In the genomic region with DNA sequence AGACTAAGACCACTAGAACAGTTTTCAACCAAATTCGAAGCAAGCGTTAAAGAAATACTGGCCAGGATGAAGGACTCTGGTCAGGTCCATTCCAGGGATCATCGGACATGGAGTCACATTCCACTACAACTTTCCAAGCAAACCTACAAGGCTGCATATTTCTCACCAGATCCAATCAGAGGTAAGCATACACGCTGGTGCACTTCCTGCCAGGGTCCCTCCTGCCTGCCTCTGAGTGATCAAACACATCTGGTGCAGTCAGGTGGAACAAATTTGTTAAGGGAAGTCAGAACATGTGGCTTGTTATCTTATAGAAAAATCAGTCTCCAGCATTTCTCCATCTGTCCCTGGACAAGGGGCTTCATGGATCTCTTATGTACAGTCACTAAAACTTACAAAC, we compare ENCODE assay signal across 23 mouse cellular contexts.
DNase-seq lines count a peak whose midpoint lies in the region; ATAC-seq and TF ChIP-seq lines count a peak whose summit lies in the region.
"Had no signal": no experiment of that assay in that cellular context is flagged by ENCODE, and none has a peak within 500 bp of the region (broad histone marks: within the 10 kb centered on the region; RNA-seq: fewer than 3 reads in every experiment).

No protein-coding gene starts in this region.

- TF ChIP-seq CTCF in MEL (IDR thresholded peaks at IDR 0.05 in 2 of 3, conservative IDR thresholded peaks at IDR 0.05 in 1 of 3; ENCODE audit: control insufficient read depth in 1 of 3, insufficient read depth in 1 of 3, low read depth in 2 of 3, low read length in 3 of 3, poor library complexity in 1 of 3, severe bottlenecking in 1 of 3), result no peak

- peaks cover 26% of the 10 kb centered on the region for H3K4me1 ChIP-seq in heart, embryonic 10.5 days
- peaks cover 21% of the 10 kb centered on the region for H3K4me1 ChIP-seq in kidney, embryonic 15.5 days
- peaks cover 3 to 23% of the 10 kb centered on the region in 2 experiments for H3K4me1 ChIP-seq in MEL (ENCODE audit: control insufficient read depth in 1 of 2, insufficient read depth in 2 of 2, low read length in 2 of 2)
- no peaks in the 10 kb centered on the region for H3K4me1 ChIP-seq in embryonic facial prominence, embryonic 14.5 days (ENCODE audit: control insufficient read depth, insufficient read depth, low read length)
- H3K4me1 ChIP-seq: hindbrain, embryonic 12.5 days; midbrain, embryonic 10.5 days had no signal

- TF ChIP-seq RAD21 in MEL (IDR thresholded peaks at IDR 0.05; ENCODE audit: low read depth, low read length), result no peak

- DNase-seq in heart, embryonic 10.5 days (ENCODE audit: low spot score), result peak; percentile 67
- no peak for DNase-seq in heart, postnatal 36 days
- DNase-seq in kidney, adult 11 months, result no peak
- DNase-seq in MEL (ENCODE audit: low read depth, low spot score), result peak; percentile 43
- DNase-seq in embryonic facial prominence, embryonic 14.5 days (ENCODE audit: low spot score), result no peak
- no peak for DNase-seq in testis, postnatal 10 days (ENCODE audit: low spot score)
- no peak for DNase-seq in spleen, postnatal 14 days (ENCODE audit: low spot score in 2 of 2)
- DNase-seq: cerebellum, adult 2 months; cerebellum, postnatal 36 days; gastrocnemius, postnatal 25 days; retina, postnatal 1 day; thymus, postnatal 14 days had no signal

- H3K4me3 ChIP-seq in heart, embryonic 10.5 days, result no peak overlapping the region
- no peak overlapping the region for H3K4me3 ChIP-seq in kidney, embryonic 15.5 days (replicated peaks)
- H3K4me3 ChIP-seq in MEL (ENCODE audit: control insufficient read depth in 1 of 2, insufficient read depth in 1 of 2, low read depth in 2 of 2, low read length in 2 of 2), result no peak overlapping the region
- H3K4me3 ChIP-seq in embryonic facial prominence, embryonic 14.5 days (ENCODE audit: low read depth, low read length), result no peak overlapping the region
- H3K4me3 ChIP-seq: erythroblast, embryonic 14.5 days; heart, embryonic 12.5 days; hindbrain, embryonic 12.5 days; limb, embryonic 12.5 days; liver, embryonic 12.5 days; lung, embryonic 15.5 days; midbrain, embryonic 10.5 days had no signal

- TF ChIP-seq EP300 in MEL (IDR thresholded peaks at IDR 0.05; ENCODE audit: low read depth in 1 of 2, low read length in 2 of 2), result peak; percentile 15 to 19; a peak in 1 of 4 replicates

- peaks cover 25% of the 10 kb centered on the region; the same call in 1 of the 2 replicates for H3K36me3 ChIP-seq in heart, embryonic 10.5 days
- H3K36me3 ChIP-seq in kidney, embryonic 15.5 days, result peaks cover 25% of the 10 kb centered on the region
- peaks cover 0 to 20% of the 10 kb centered on the region in 2 experiments; a peak in 3 of 4 replicates for H3K36me3 ChIP-seq in MEL (ENCODE audit: control insufficient read depth in 1 of 2, insufficient read depth in 2 of 2, low read length in 2 of 2)
- H3K36me3 ChIP-seq in embryonic facial prominence, embryonic 14.5 days (ENCODE audit: control insufficient read depth, insufficient read depth, low read length), result peaks cover 16% of the 10 kb centered on the region
- H3K36me3 ChIP-seq: hindbrain, embryonic 12.5 days; limb, embryonic 12.5 days; midbrain, embryonic 10.5 days had no signal

- H3K27me3 ChIP-seq in heart, embryonic 10.5 days (ENCODE audit: insufficient read depth, poor library complexity, severe bottlenecking), result no peaks in the 10 kb centered on the region
- no peaks in the 10 kb centered on the region for H3K27me3 ChIP-seq in kidney, embryonic 15.5 days
- no peaks in the 10 kb centered on the region for H3K27me3 ChIP-seq in MEL (ENCODE audit: control insufficient read depth in 1 of 2, insufficient read depth in 2 of 2, low read length in 2 of 2)
- H3K27me3 ChIP-seq in embryonic facial prominence, embryonic 14.5 days (replicated peaks; ENCODE audit: control insufficient read depth, insufficient read depth, low read length), result no peaks in the 10 kb centered on the region
- H3K27me3 ChIP-seq: heart, embryonic 12.5 days; hindbrain, embryonic 12.5 days; limb, embryonic 12.5 days; liver, embryonic 12.5 days; lung, embryonic 15.5 days had no signal

- intact Hi-C loops in heart, postnatal 36 days (cut with DNase I), result no loop called here

- WGBS in heart, embryonic 10.5 days, result 83% methylated on average over 4 of the region's 4 CpGs
- 45% methylated on average over 4 of the region's 4 CpGs for WGBS in kidney, embryonic 15.5 days
- 49% methylated on average over 4 of the region's 4 CpGs for WGBS in embryonic facial prominence, embryonic 14.5 days

- H3K9ac ChIP-seq in kidney, embryonic 15.5 days, result no peak overlapping the region
- no peak overlapping the region for H3K9ac ChIP-seq in MEL (ENCODE audit: control insufficient read depth, low read depth, low read length, poor library complexity, severe bottlenecking)
- H3K9ac ChIP-seq in embryonic facial prominence, embryonic 14.5 days (ENCODE audit: low read depth, low read length), result no peak overlapping the region
- H3K9ac ChIP-seq: heart, embryonic 12.5 days; hindbrain, embryonic 12.5 days; limb, embryonic 12.5 days; liver, embryonic 12.5 days; lung, embryonic 15.5 days had no signal

- ATAC-seq in kidney, embryonic 15.5 days (replicated peaks; ENCODE audit: low FRiP score), result peak; percentile 70
- 0 out of 2 replicates have a peak, but pooled peaks have one; percentile 26 for ATAC-seq in embryonic facial prominence, embryonic 14.5 days (ENCODE audit: low read depth)
- ATAC-seq: forebrain, embryonic 14.5 days; inflammation-experienced regulatory T-cells, adult 6 months; liver, embryonic 12.5 days had no signal

- no peak overlapping the region for H3K4me2 ChIP-seq in kidney, embryonic 15.5 days
- no peak overlapping the region for H3K4me2 ChIP-seq in embryonic facial prominence, embryonic 14.5 days (ENCODE audit: low read depth, low read length)
- H3K4me2 ChIP-seq: heart, embryonic 12.5 days; hindbrain, embryonic 12.5 days; limb, embryonic 12.5 days; liver, embryonic 12.5 days; lung, embryonic 15.5 days had no signal

- H3K27ac ChIP-seq in heart, embryonic 10.5 days, result no peak overlapping the region
- H3K27ac ChIP-seq in kidney, embryonic 15.5 days, result peak overlapping the region; percentile 75
- H3K27ac ChIP-seq in MEL (ENCODE audit: control insufficient read depth, low read depth, low read length), result no peak overlapping the region
- no peak overlapping the region; the same call in 1 of the 2 replicates for H3K27ac ChIP-seq in embryonic facial prominence, embryonic 14.5 days (replicated peaks; ENCODE audit: low read depth, low read length)
- H3K27ac ChIP-seq: hindbrain, embryonic 12.5 days; limb, embryonic 12.5 days; liver, embryonic 12.5 days; lung, embryonic 15.5 days; macrophage; midbrain, embryonic 10.5 days had no signal

- H3K9me3 ChIP-seq in heart, embryonic 10.5 days, result no peaks in the 10 kb centered on the region
- H3K9me3 ChIP-seq in kidney, embryonic 15.5 days (replicated peaks), result no peaks in the 10 kb centered on the region
- H3K9me3 ChIP-seq in MEL (replicated peaks; ENCODE audit: insufficient read depth, low read length), result no peaks in the 10 kb centered on the region
- H3K9me3 ChIP-seq in embryonic facial prominence, embryonic 14.5 days (ENCODE audit: control insufficient read depth, low read length), result no peaks in the 10 kb centered on the region
- H3K9me3 ChIP-seq: heart, embryonic 12.5 days; hindbrain, embryonic 12.5 days; limb, embryonic 12.5 days; liver, embryonic 12.5 days; lung, embryonic 15.5 days; midbrain, embryonic 10.5 days had no signal

- TF ChIP-seq POLR2A in MEL (IDR thresholded peaks at IDR 0.05; ENCODE audit: control insufficient read depth in 1 of 2, insufficient read depth in 1 of 2, low read depth in 1 of 2, low read length in 2 of 2, poor library complexity in 1 of 2), result no peak

- no peaks in the 10 kb centered on the region for H3K79me2 ChIP-seq in MEL (ENCODE audit: control insufficient read depth, insufficient read depth, low read length, poor library complexity)

TF ChIP-seq in MEL, 35 proteins besides CTCF, POLR2A, EP300 and RAD21:
- TF ChIP-seq CHD2 (IDR thresholded peaks at IDR 0.05; ENCODE audit: low read length) (no peak), MYC (IDR thresholded peaks at IDR 0.05; ENCODE audit: low read depth, low read length) (peak; percentile 36; the same call in 1 of the 2 replicates), MEF2A (IDR thresholded peaks at IDR 0.05; ENCODE audit: extremely low read depth, insufficient replicate concordance, low read depth, low read length, poor library complexity, severe bottlenecking) (no peak), MAFK (IDR thresholded peaks at IDR 0.05; ENCODE audit: borderline replicate concordance, low read depth, low read length) (no peak), TAL1 (IDR thresholded peaks at IDR 0.05; ENCODE audit: low read length) (peak; percentile 22; the same call in 1 of the 2 replicates), UBTF (IDR thresholded peaks at IDR 0.05; ENCODE audit: borderline replicate concordance, insufficient read depth, low read depth, low read length) (no peak)
TF ChIP-seq in MEL: peak in this region for 2.

Comparison
In these comparisons a context has a peak if more than half of its experiments do, and no peak if none do; other contexts are left out.
1. DNase-seq: peak in heart, embryonic 10.5 days (single experiment) and MEL (single experiment); none in heart, postnatal 36 days (0 of 2), kidney, adult 11 months (single experiment), embryonic facial prominence, embryonic 14.5 days (single experiment), testis, postnatal 10 days (single experiment) and spleen, postnatal 14 days (0 of 2).